Mouse (Mus musculus) midbrain, embryonic 16.5 days (tissue): ENCODE data around the gene Actbl2. TPM values are rescaled to one million over a fixed set of nuclear protein-coding genes. Genes with fewer than 3 reads are reported as not detected.

Source experiments
- ATAC-seq: fragments of 200-750 bp; cut with Nextera tagmentation; 2 replicates; pipeline ENCODE4 v1.8.0; 2017; ENCODE audit warnings: moderate TSS enrichment
- H3K27ac ChIP-seq: fragments of 300-500 bp; sonication (generic); 2 replicates; pipeline ENCODE4 v1.5.1; 2014; ENCODE audit warnings: mild to moderate bottlenecking, low read length, mixed read lengths
- H3K27me3 ChIP-seq: fragments of 300-500 bp; sonication (generic); 2 replicates; pipeline ENCODE4 v1.6.1; 2014; ENCODE audit warnings: low read depth, low read length, mixed read lengths; ENCODE audit not compliant: control insufficient read depth, insufficient read depth
- H3K36me3 ChIP-seq: fragments of 300-500 bp; sonication (generic); 2 replicates; pipeline ENCODE4 v1.6.1; 2014; ENCODE audit warnings: mild to moderate bottlenecking, low read length, moderate library complexity, mixed read lengths; ENCODE audit not compliant: control insufficient read depth, insufficient read depth
- H3K4me1 ChIP-seq: fragments of 300-500 bp; sonication (generic); 2 replicates; pipeline ENCODE4 v1.6.1; 2014; ENCODE audit warnings: mild to moderate bottlenecking, low read length, mixed read lengths; ENCODE audit not compliant: control insufficient read depth, insufficient read depth
- H3K4me2 ChIP-seq: fragments of 300-500 bp; sonication (generic); 2 replicates; pipeline ENCODE4 v1.6.1; 2014; ENCODE audit warnings: mild to moderate bottlenecking, low read length, mixed read lengths
- H3K4me3 ChIP-seq: fragments of 300-500 bp; sonication (generic); 2 replicates; pipeline ENCODE4 v1.5.1; 2014; ENCODE audit warnings: low read depth, mild to moderate bottlenecking, low read length, moderate library complexity, mixed read lengths
- H3K9ac ChIP-seq: fragments of 300-500 bp; sonication (generic); 2 replicates; pipeline ENCODE4 v1.6.1; 2014; ENCODE audit warnings: low read depth, low read length, mixed read lengths
- H3K9me3 ChIP-seq: fragments of 300-500 bp; sonication (generic); replicated peaks from 2 replicates; pipeline ENCODE4 v1.6.1; 2014; ENCODE audit warnings: mild to moderate bottlenecking, low read length, mixed read lengths; ENCODE audit not compliant: control insufficient read depth, poor library complexity, severe bottlenecking
- WGBS: fragments of 180-500 bp; shearing (Covaris S2); extraction: QIAGEN DNeasy Blood & Tissue Kit; methylation state at CpG from one replicate; pipeline ENCODE4 v1.1.7; 2014; 5-methylcytosine and 5-hydroxymethylcytosine counted together
- polyA plus RNA-seq: library from polyadenylated mRNA; unstranded; fragments of >200 nt; fragmentation: Nextera tagmentation; extraction: Ambion mirVana; gene quantifications from 2 replicates; pipeline ENCODE4 v1.2.1, GENCODE M21; 2015

Actbl2 gene
- polyA plus RNA-seq, 1 experiment from 2014 or later: not detected

- no peak overlapping the region for H3K4me3 ChIP-seq
- no peaks in the 10 kb centered on the region for H3K4me1 ChIP-seq
- no peaks in the 10 kb centered on the region for H3K36me3 ChIP-seq
- ATAC-seq: no peak
- H3K9me3 ChIP-seq: no peaks in the 10 kb centered on the region
- no peak overlapping the region for H3K27ac ChIP-seq
- no peak overlapping the region for H3K4me2 ChIP-seq
- 82% methylated on average over 3 of the region's 3 CpGs for WGBS
- no peaks in the 10 kb centered on the region for H3K27me3 ChIP-seq
- no peak overlapping the region for H3K9ac ChIP-seq
These were observed 8.9 kb downstream of the Actbl2 start for GRCm38 (mm10) chr13:111263758-111264157.

GRCm38 (mm10) chr13:111265231-111266000 lies 10.6 kb downstream of the Actbl2 start:
- Histone ChIP-seq H3K9ac (no peak overlapping the region), H3K4me1 (no peaks in the 10 kb centered on the region), H3K36me3 (no peaks in the 10 kb centered on the region), H3K4me2 (no peak overlapping the region), H3K27me3 (no peaks in the 10 kb centered on the region), H3K4me3 (no peak overlapping the region), H3K9me3 (no peaks in the 10 kb centered on the region), H3K27ac (no peak overlapping the region)
- ATAC-seq: no peak
- WGBS: 55% methylated on average over 4 of the region's 4 CpGs

GRCm38 (mm10) chr13:111266855-111267254 lies 12.0 kb downstream of the Actbl2 start:
- WGBS: 48% methylated on average over 5 of the region's 5 CpGs
- no peak overlapping the region for H3K9ac ChIP-seq
- H3K36me3 ChIP-seq: no peaks in the 10 kb centered on the region
- H3K27ac ChIP-seq: no peak overlapping the region
- no peak overlapping the region for H3K4me3 ChIP-seq
- no peaks in the 10 kb centered on the region for H3K9me3 ChIP-seq
- ATAC-seq: no peak
- H3K4me2 ChIP-seq: no peak overlapping the region
- no peaks in the 10 kb centered on the region for H3K4me1 ChIP-seq
- no peaks in the 10 kb centered on the region for H3K27me3 ChIP-seq

GRCm38 (mm10) chr13:111268992-111269391 lies 14.2 kb downstream of the Actbl2 start:
- Histone ChIP-seq H3K4me1 (no peaks in the 10 kb centered on the region), H3K9me3 (no peaks in the 10 kb centered on the region), H3K4me2 (no peak overlapping the region), H3K9ac (no peak overlapping the region), H3K27me3 (no peaks in the 10 kb centered on the region), H3K27ac (no peak overlapping the region), H3K4me3 (no peak overlapping the region), H3K36me3 (no peaks in the 10 kb centered on the region)
- no peak for ATAC-seq
- WGBS: 94% methylated on average over 5 of the region's 5 CpGs

- Histone ChIP-seq H3K36me3 (no peaks in the 10 kb centered on the region), H3K27ac (no peak overlapping the region), H3K4me3 (no peak overlapping the region), H3K4me2 (no peak overlapping the region), H3K27me3 (no peaks in the 10 kb centered on the region), H3K4me1 (no peaks in the 10 kb centered on the region), H3K9ac (no peak overlapping the region), H3K9me3 (no peaks in the 10 kb centered on the region)
- WGBS: 89% methylated on average over 13 of the region's 13 CpGs
- no peak for ATAC-seq
These were observed 15.0 kb downstream of the Actbl2 start for GRCm38 (mm10) chr13:111269789-111270335.

GRCm38 (mm10) chr13:111271868-111272267 lies 17.1 kb downstream of the Actbl2 start:
- 59% methylated on average over 8 of the region's 8 CpGs for WGBS
- Histone ChIP-seq H3K9ac (no peak overlapping the region), H3K4me1 (no peaks in the 10 kb centered on the region), H3K27ac (no peak overlapping the region), H3K4me3 (no peak overlapping the region), H3K9me3 (no peaks in the 10 kb centered on the region), H3K36me3 (no peaks in the 10 kb centered on the region), H3K4me2 (no peak overlapping the region), H3K27me3 (no peaks in the 10 kb centered on the region)
- ATAC-seq: no peak

- Histone ChIP-seq H3K9ac (no peak overlapping the region), H3K4me2 (no peak overlapping the region), H3K27ac (no peak overlapping the region), H3K4me1 (no peaks in the 10 kb centered on the region), H3K27me3 (no peaks in the 10 kb centered on the region), H3K9me3 (peaks cover 4% of the 10 kb centered on the region; the same call in 1 of the 2 replicates), H3K4me3 (no peak overlapping the region), H3K36me3 (no peaks in the 10 kb centered on the region)
- ATAC-seq: no peak
- 90% methylated on average over 10 of the region's 10 CpGs for WGBS
These were observed 31.9 kb downstream of the Actbl2 start for GRCm38 (mm10) chr13:111286461-111287385.

GRCm38 (mm10) chr13:111291161-111291957 lies 36.5 kb downstream of the Actbl2 start:
- H3K36me3 ChIP-seq: no peaks in the 10 kb centered on the region
- H3K9ac ChIP-seq: no peak overlapping the region
- H3K9me3 ChIP-seq: peaks cover 4% of the 10 kb centered on the region; the same call in 1 of the 2 replicates
- no peak overlapping the region for H3K4me2 ChIP-seq
- H3K27ac ChIP-seq: peak overlapping the region; percentile 53; the same call in 1 of the 2 replicates
- ATAC-seq: no peak
- no peak overlapping the region for H3K4me3 ChIP-seq
- WGBS: 78% methylated on average over 17 of the region's 17 CpGs
- H3K4me1 ChIP-seq: no peaks in the 10 kb centered on the region
- H3K27me3 ChIP-seq: no peaks in the 10 kb centered on the region
